Mouse (Mus musculus): ENCODE data around the gene H2-Ab1.
"Not testable (repeated sequence)": the region's sequence is repeated elsewhere in the genome, so short reads cannot be mapped to it uniquely, and the experiment has no call there.

Gene H2-Ab1

DNA sequence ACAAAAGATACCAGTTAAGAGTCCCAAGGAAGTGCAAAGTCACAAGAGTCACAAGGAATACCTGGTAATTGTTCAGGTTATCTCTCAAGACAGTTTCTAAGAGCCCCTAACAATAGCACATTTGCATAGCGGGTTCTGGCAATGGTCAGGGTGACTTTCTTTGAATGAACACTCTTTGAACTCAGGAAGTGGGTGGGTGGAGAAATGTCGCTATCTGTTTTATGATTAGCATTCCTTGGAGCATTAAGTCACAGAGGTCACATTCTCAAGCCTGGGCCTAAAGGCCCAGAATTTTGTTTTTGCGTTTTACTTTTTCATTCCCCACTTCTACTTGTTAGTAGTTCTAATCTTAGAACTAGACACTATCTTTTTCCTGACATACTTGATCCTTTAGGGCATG is 53.0 kb downstream of the H2-Ab1 start:
- not testable (repeated sequence) for DNase-seq

DNA sequence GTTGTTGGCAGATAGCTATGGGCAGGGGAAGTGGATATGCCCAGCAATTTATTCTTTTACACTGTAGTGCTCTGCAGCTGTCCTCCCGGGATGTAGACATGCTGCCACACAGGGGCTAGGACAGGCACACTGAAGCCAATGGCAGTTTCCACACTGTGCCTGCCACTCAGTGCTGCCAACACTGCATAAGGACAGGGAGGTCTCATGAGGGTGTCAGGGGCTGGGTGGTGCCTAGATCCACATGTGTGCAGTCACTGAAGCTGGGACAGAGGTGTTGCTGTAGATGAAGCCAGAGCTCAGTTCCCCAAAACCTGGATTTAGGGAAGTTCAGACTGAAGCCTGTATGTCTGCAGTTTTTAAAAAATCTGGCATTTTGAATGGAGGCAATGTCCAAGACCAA is 54.7 kb downstream of the H2-Ab1 start:
- no peak for DNase-seq

DNA sequence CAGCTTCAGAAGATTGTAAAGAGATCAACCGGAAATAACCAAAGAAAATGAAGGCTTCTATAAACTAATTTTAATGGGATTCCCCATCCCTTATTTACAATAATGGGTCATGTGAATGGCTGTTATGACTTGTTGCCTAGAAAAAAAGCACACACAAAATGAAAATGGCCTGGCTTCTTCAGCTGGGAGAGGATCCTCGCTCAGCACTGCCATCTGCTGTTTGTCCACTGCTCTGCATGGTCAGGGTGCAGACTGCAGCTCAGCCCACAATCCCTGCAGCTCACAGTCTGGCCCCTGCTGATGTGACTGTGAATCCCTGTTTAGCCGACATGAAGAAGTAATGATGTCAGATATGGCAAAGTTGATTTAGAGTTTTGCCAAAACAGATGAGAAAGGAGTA is 55.9 kb downstream of the H2-Ab1 start:
- peak; percentile 60 to 63 for DNase-seq

DNA sequence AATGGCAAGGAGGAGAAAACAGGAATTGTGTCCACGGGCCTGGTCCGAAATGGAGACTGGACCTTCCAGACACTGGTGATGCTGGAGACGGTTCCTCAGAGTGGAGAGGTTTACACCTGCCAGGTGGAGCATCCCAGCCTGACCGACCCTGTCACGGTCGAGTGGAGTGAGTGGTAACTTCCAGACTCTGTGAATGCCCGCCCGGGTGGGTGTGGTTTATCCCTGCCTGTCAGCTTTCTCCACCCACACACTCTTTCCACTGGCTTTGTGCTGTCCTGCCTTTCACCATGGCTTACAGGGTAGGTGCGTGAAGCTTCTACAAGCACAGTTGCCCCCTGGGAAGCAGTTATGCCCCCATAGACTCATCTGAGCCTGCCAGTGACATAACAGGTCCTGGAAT is 56.8 kb downstream of the H2-Ab1 start:
- DNase-seq: no peak

DNA sequence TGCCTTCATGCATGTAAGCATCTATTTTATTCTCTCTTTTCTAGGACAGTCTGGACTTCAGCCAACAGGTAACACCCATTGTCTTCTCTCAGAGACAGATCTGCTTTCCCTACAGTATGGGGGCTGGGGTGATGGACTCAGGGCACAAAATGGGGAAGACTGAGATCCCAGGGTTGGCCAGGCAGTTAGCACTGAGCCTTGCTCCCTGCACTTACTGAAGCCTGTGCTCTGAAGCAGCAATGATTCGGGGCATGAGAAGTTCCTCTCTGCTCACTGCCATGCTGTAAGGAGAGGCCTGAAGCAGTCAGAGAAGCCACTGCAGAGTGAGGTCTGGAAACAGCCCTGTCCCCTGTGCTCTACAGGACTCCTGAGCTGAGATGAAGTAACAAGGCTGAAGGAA is 58.0 kb downstream of the H2-Ab1 start:
- DNase-seq: no peak

DNA sequence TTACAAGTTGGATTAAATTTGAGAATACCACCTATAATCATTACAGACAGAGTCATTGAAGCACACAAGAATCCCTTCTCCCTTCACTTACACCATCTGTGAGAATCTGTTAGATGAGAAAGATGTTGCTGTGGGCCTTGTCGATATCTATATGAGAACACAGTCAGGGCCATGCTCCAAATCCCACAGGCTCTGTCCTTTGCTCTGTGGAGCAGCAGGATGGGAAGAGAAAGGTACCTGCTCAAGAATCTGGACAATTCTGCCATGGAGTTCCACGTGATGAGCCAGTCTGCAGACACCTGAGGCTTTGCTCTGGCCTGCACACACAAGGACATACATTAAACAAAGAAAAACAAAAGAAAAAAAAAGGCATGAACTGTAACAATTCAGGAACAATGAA is 59.2 kb downstream of the H2-Ab1 start:
- no peak for DNase-seq

DNA sequence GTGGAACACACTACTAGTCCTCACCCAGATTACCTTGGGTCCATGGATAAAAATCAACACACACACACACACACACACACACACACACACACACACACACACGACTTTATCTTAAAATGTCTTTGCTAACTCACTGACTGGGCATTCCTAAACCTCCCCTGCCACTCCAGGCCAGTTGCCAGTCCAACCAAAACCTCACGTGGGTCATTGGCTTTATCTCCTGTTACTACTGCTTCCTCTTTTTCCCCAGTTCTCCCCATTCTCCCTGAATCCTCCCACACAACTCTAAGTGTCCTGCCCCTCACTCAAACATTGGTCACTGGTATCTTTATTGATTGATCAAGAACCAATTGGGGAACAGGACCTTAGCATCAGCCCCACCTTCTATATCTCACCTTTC is 59.8 kb downstream of the H2-Ab1 start:
- no peak for DNase-seq

All from cerebellum, adult 18-20 months (tissue).